Mouse (Mus musculus): ENCODE measurements around the gene Lat2.

The Lat2 gene

DNA sequence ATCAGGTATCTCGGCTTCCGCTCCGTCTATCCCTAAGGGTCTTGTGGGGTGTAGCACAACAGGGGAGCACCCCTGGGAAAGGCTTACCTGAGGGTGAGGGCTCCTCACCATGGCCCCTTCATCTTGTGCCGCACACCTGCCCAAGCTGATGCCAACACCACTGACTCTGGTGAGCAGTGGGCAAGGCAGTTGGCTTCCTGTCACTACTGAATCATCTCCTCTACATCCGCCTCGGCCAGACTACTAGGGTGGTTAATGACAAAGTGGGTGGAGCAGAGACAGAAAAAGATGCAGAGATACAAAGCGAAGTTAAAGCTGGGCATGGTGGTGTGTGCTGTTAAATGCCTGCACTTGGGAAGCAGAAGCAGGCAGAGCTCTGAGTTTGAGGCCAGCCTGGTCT is at the start of gene Lat2:
Gene Lat2 (minus strand): TSS at position 224 of the 400 bp plus-strand sequence.
- DNase-seq (ENCODE audit: low read depth): no peak

DNA sequence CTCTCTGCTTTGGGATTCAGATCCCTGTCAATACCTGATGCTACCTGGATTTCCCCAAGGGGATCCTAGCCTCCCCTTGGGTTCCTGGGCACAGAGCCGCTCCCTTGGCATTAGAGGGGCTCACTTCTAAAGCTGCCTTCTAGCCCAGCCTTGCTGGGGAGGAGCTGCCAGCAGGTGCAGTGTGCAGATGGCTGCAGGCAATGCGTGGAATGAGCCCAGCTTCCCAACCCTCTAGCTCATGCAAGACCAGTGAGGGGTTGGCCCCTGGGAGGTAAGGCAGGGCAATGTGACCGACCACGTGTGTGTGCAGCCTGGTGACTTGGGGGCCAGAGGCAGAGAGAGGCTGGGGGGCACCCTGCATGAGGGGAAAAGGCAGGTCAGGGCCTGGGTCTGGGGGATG is 41.9 kb upstream of the Lat2 start:
- no peak for DNase-seq (ENCODE audit: low read depth)

DNA sequence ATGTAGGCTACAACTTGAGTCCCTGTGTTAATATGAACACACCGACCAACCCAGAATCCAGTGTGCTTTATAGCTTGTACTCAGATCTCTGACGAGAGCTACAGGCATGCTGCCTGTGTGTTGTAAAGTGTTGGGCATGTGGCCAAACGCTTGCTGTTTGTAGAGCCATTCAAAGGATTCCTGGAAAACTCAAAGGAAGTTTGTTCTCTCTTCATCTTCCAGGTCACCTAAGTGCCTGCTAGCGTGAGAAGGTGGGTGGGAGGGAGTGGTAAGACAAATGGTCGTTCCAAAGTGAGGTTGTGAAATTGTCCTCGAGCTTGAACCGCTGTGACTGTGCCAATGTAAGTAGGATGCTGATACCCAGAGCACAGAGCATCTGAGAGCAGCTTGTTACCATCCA is 37.2 kb upstream of the Lat2 start:
- peak; percentile 88 for DNase-seq (ENCODE audit: low read depth)

DNA sequence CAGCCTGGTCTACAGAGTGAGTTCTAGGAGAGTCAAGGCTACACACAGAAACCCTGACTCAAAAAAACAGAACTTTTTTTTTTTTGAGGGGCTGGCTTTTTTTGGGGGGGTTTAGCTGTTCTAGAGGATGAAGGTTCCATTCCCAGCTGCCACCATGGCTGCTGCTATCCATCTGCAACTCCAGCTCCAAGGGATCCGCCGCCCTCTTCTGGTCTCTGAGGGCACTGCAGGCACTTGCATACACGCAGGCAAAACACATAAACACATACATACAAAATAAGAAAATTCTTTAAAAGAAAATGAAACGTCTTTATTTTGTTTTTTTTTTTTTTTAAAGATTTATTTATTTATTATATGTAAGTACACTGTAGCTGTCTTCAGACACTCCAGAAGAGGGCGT is 36.1 kb upstream of the Lat2 start:
- DNase-seq (ENCODE audit: low read depth): peak; percentile 79

DNA sequence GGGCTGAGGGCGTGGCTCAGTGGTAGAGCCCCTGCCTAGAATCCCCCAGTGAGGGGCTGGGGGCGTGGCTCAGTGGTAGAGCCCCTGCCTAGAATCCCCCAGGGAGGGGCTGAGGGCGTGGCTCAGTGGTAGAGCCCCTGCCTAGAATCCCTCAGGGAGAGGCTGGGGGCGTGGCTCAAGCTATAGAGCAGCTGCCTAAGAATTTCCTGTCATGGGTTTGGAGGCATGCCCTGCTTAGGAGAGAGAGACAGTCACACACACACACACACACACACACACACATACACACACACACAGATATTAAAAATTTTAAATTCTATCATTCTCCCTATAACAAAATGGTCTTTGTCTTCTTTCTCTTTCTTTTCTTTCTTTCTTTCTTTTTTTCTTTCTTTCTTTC is 34.2 kb upstream of the Lat2 start:
- peak; percentile 80 for DNase-seq (ENCODE audit: low read depth)

DNA sequence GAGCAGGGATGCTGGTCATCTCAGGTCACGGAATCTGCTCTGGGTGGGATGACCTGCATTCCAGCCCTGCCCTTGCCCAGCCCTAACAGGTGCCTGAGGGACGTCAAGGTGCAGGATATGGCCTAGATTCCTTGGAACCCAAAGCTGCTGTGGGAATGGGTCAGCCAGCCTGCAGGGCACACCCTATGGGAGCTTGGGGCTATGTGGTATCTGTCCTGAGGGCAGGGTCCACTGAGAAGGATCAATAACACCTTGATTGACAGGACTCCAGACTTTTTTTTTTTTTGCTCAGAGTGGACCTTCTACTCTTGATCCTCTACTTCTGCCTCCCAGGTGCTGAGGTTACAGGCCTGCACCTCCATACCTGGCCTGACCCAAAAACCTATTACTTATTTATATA is 32.6 kb upstream of the Lat2 start:
- no peak for DNase-seq (ENCODE audit: low read depth)

DNA sequence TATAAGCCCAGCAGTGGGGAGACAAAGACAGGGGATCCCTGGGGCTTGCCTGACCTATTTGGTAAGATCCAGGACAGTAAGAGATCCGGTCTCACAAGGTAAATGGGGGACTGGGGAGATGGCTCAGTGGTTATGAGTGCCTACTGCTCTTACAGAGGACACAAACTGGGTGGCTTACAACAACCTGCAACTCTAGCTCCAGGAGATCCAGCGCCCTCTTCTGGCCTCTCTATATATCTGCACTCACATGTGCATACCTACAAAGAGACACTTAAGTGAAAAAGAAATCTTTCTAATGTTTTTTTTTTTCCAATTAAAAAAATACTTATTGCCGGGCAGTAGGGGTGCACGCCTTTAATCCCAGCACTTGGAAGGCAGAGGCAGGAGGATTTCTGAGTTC is 31.6 kb upstream of the Lat2 start:
- no peak for DNase-seq (ENCODE audit: low read depth)

DNA sequence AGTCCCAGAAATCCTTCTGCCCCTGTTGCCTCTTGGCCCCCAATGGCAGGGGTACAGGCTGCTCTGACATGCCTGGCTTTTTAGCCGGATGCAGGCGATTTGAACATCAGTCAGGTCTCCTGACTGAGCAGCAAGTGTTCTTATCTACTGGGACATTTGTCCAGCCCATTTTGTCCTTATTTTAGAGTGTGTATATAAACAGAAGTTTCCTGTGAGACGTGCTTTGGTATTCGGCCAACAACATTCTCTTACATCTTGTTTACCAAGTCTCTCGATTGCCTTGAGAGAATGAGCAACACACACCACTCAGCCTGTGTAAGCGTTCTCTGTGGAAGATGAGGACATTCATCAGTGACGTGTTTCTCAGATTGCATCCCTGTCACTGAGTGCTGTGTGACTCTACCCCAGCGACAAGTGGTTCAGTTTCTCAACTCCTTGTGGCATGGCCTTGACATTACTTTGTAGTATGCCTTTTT is 29.9 kb upstream of the Lat2 start:
- DNase-seq (ENCODE audit: low read depth): peak; percentile 58

DNA sequence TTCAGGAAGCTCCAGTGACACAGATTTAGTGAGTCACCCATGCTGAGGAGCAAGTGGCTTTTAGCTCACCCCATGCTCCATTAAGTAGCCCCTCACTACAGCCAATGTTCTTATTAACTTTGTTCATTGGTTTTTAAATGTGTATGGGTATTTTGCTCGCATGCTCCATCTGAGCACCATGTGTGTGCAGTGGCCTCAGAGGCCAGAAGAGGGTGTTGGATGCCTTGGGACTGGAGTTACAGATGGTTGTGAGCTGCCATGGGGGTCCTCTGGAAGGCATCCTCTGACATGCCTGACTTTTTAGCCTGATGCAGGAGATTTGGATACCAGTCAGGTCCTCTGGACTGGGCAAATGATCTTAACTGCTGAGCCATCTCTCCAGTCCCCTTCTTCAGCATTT is 29.3 kb upstream of the Lat2 start:
- DNase-seq (ENCODE audit: low read depth): peak; percentile 31

DNA sequence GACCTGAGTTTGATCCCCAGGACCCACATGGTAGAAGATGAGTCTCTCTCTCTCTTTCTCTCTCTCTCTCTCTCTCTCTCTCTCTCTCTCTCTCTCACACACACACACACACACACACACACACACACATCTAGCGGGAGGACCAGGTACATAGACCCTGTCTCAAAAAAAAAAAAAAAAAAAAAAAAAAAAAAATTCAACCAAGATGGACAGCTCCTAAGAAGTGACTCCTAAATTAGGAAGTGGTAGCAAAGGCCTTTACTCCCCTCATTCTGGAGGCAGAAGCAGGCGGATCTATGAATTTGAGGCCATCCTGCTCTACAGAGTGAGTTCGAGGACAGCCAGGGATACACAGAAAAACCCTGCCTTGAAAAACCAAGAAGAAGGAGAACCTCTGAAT is 25.5 kb upstream of the Lat2 start:
- DNase-seq (ENCODE audit: low read depth): no peak

DNA sequence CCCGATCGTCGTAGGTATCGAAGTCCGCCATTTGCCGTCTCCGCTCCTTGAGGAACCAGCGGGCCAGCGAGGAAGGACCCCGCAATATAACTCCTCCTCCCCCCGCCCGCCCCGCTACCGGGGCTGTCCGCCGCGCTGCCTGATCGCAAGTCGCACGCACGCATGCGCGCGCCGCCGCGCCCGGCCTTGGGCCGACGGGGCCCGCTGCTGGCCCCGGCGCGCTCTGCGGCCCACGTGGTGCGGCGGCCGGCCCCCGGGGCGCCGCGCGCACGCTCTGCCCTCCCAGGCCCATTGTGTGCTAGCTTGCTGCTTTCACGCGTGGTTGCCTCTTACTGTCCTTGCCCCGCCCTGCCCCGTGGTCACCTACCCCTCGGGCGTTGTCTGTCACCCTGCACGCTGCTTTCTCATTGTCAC is 24.5 kb upstream of the Lat2 start, which contains the start of gene Eif4h:
Gene Eif4h (minus strand): TSS at position 222 of the 414 bp plus-strand sequence.
- peak; percentile 99 for DNase-seq (ENCODE audit: low read depth)

DNA sequence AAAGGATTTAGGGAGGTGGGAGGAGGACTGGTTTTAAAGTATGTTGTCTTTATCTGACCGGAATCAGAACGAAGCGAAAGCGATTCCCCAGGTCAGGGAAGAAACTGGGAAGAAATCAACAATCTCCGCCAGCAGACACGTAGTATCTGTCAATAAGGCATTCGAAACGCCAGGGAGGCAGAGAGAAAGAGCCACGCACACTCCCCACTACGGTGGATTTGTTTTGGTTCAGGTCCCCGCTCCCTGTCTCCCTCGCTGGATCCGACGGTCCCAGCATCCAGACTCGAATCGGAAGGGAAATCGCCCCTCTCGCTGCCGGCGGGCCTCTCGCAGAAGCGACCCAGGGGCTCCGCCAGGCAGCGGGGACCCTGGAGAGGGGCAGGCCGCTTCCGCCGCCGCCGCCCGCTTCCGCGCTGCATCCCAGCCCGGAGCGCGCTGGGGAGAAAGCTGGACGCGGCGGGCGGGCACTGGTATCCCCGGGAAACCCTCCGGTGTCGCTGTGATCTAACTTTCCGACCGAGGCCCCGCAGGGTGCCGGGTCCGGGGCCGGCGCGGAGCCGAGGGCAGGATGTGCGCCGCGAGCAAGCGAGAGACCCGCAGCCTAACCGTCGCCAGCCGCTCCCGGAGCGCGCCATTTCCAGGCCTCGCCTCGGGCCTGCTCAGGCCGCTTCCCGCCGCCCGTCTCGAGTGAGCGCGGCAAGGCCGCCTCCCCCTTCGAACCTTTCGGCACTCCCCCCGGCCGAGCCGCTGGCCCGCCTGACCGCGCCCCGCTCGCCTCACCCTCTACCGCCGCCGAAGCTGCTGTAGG is 23.8 kb upstream of the Lat2 start:
- no peak for DNase-seq (ENCODE audit: low read depth)

DNA sequence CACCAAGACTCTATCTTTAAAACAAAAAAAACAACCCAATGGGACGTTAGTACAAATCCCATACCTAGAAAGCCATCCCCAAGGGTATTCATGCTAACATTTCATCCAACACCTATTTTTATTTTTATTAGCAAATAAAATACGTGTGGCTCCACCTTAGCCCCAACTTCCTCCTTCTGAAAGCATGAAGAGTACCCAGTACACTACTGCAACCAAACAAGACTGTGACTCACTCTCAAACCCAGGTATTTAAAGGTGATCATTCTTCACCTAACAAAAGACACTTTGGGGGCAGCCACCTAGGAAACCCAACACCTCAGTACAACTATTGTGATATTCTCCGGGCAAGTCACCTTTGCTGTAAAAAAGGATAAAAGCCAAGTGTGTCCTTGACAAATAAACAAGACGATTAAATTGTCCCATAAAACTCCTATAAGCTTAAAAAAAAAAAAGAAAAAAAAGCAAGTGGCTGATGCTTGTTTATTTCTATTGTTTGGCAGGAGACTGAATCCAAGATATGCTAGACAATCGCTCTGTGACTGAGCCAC is 23.1 kb upstream of the Lat2 start:
- DNase-seq (ENCODE audit: low read depth): no peak

DNA sequence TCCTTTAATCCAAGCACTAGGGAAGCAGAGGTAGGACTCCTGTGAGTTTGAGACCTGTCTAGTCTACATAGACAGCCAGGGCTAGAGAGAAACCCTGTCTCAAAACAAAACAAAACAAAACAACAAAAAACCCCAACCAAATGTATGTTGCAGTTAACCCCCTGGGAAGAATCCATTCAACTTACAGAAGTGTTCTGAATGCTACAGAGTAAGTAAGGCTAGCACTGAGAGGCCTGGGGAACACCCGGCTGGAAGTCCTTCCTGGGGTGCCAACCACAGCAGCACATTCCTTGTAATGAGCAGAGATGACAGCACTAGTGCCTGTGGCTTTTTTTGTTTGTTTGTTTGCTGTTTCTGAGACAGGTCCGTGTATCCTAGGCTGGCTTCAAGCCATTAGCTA is 18.0 kb upstream of the Lat2 start:
- no peak for DNase-seq (ENCODE audit: low read depth)

DNA sequence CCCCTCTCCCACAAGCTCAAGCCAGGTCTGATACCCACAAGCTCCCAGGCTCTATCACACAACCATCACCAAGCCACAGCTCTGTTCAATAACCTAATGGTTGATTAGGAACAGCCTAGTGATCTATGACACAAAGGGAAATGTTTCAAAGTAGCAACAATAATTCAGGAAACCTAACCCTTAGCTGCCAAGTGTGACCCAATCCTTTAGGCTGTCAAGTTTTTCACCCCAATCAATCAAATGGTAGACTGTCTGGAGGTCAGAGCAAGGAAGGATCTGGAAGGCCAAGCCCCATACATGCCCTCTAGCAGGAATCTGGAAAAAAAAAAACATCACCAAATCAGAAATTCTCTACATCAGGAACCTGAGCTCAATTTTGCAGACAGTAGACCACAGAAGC is 16.0 kb upstream of the Lat2 start:
- no peak for DNase-seq (ENCODE audit: low read depth)

DNA sequence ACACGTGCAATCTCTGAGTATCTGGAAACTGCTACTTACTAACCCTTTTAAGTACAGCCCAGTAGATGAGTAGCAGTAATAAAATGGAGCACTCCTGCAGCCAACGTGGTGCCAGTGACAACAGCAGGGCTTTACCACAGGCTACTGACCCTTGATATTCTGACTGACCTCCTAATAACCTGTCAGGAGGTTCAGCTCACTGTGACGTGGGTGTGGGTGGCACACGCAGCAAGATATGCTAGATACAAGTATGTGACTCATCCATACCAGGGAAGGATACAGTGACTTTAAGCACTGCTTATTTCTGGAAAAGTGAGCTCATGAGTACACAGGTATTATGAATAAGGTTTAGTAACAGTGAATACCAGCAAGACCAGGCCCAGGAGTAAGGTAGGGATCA is 14.7 kb upstream of the Lat2 start:
- no peak for DNase-seq (ENCODE audit: low read depth)

DNA sequence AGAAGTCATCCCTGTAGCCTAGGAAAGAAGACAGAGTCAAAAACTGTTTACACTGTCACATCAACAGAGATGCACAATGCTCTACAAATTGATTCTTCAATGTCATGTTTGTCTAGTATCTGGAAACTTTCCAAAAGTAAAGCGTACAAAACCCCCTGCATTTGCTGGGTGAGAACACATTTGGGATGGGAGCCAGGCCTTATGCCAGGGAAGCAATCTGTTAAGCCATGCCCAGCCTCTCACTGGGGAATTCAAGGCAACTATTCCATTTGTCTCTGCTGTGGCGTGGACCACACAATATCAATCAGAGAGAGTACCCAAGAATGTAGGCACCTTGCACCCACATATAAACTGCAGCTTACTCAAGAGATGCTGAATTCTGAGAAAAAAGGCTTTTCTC is 7.2 kb upstream of the Lat2 start:
- DNase-seq (ENCODE audit: low read depth): no peak

DNA sequence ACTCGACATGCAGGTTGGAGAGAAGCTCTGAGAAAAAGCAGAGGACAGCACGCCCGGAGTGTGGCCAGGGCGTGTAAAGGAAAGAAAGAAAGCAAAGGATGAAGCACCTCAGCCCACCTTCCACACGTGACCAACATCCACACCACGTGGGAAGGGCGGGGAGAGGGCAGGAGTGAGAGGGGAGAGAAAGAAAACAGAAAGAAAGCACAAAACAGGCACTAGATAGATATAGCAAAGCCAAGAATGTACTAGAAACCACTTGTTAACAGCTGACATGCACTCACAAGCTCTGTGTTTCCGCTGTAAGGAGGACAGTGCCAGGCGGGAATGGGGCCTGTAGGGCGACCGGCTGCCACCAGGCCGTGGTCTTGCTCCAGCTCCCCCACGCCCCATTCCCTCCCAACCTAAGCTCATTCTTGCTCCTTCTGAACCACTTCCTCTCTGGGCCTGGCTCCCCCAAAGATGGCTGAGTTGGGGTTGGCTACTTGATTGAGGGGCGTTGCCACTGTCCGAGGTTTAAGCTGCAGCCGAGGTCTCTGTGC is 6.3 kb upstream of the Lat2 start:
- no peak for DNase-seq (ENCODE audit: low read depth)

DNA sequence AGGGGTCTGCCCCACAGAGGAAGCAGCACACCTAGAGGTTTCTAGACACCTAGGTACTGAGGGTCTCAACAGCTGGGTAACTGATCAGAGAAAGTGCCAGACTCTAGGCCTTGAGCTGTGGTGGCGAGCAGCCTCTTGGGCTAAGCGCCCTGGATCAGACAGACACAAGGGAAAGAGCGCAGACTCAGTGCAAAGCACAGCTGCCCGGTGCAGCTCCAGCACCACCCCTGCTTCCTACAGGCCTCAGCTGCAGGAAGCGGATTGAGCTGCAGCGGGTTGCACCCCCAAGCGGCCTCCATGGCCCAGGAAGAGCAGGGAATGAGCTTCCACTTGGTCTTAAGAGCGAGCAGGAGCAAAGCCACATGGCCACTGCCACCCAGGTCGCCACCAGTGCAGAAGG is 5.6 kb upstream of the Lat2 start:
- no peak for DNase-seq (ENCODE audit: low read depth)

DNA sequence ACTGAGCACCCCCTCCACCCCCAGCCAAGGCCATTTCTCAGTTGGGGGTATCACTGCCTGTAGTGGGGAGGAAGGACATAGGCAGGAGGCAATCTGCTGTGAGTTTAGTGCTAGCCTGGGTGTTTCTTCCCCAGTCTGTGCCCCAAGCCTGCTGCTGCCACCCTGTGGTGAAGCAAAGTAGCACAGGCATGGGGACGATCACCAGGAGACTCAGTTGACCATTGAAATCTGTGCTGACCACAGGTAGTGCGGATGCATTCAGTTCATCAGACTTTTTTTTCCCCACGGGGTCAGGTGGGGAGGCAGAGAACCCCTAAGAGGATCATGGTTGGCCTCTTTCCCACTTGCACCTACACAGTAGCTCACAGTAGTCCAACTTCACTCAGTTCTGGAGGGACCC is 2.2 kb upstream of the Lat2 start:
- DNase-seq (ENCODE audit: low read depth): peak; percentile 78

DNA sequence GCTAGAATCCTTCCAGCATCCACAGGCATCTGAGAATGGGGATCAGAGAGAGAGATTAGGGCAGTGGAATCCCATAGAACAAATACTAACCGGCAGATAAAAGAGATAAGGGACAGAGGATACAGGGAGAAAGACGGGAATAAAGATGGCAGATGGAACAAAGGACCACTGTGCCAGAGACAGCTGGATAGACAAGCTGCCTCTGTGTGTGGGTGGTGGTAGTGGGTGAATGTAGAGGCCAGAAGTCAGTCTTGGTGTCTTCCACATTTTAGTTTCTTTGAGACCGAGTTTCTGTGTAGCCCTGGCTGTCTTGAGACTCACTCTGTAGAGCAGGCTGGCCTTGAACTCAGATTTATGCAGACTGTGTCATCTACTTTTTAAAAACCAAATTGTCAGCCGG is 955 bp upstream of the Lat2 start:
- DNase-seq (ENCODE audit: low read depth): no peak

DNA sequence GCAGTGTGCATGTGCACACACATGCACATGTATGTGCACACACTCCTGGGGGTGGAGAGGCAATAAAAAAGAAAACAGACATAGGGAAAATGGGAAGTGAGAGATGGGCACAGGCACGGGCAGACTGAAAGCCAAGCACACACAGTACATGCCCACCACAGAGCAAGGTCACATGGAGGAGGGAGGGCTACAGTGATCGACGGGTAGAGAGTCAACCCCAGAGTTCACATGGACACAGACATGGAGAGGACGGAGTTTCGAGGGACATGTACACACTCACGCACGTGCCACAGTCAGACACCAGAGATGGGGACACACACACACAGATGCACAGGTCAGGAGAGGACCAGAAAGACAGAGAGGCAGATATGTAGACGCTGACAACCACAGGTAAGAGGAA is 555 bp upstream of the Lat2 start:
- no peak for DNase-seq (ENCODE audit: low read depth)

DNA sequence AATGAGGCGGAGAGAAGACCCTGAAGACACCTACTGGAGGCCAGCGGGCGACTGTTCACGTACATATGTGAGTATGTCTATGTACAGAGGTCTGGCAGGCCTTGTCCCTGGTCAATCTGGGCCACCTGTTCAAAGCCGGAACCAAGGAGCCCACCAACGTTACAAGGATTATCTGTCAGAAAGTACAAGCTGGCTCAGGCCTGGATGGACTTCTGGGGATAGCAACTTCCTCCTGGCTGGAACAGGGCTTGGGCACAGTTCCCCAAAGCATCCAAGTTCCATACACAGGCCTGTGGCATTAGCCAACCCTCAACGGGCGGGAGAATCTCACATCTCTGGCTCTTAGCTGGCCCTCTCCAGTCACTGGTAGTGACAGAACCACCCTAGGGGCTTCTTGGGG is 529 bp downstream of the Lat2 start:
- no peak for DNase-seq (ENCODE audit: low read depth)

DNA sequence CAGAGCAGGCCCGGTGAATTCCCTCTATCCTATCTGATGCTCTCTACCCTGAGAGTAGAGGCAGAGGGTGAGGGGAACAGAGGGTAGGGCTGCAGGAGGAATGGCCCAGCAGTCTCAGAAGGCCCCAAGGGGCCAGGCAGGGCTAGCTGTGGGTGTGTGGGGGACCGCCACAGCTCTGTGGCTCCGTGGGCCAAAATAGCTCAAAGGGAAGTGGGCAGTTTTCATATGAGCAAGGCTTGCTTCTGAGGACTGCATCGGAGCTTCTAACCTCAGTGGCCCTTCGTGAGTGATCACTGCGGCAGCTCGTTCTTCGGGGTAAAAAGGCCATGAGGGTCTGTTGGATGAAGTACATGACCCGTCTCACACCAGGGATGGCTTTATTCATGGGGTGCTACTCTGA is 1.1 kb downstream of the Lat2 start:
- DNase-seq (ENCODE audit: low read depth): no peak

Data from NIH3T3 (cell line).